Mouse (Mus musculus): ENCODE data around the gene Prcd.

- TF ChIP-seq ZNF384 (IDR thresholded peaks at IDR 0.05; ENCODE audit: low read depth, low read length) (no peak), CHD2 (IDR thresholded peaks at IDR 0.05; ENCODE audit: low read depth, low read length) (no peak), ZC3H11A (IDR thresholded peaks at IDR 0.05; ENCODE audit: borderline replicate concordance, low read depth, low read length) (no peak), HCFC1 (IDR thresholded peaks at IDR 0.05; ENCODE audit: borderline replicate concordance, insufficient read depth, low read length) (no peak), MAFK (IDR thresholded peaks at IDR 0.05; ENCODE audit: insufficient read depth, low read depth, low read length) (no peak)
These were observed 3.2 kb downstream of the Prcd start for GRCm38 (mm10) chr11:116656348-116657191.
